Mouse (Mus musculus) cerebellum, adult 8-10 months (tissue): ENCODE results near the gene Olfr700.
"Not testable (repeated sequence)": the region's sequence is repeated elsewhere in the genome, so short reads cannot be mapped to it uniquely, and the experiment has no call there.

Experiments
- DNase-seq: peaks from one replicate; pipeline ENCODE4 v3.0.0; 2022

Gene Olfr700

GRCm38 (mm10) chr7:106808734-106809133 lies at the start of gene Olfr700:
Gene Olfr700, minus strand, starts transcription at chr7:106808834.
- DNase-seq = no peak

- no peak for DNase-seq
Measured at GRCm38 (mm10) chr7:106843060-106843459, 34.4 kb upstream of the Olfr700 start, which contains the start of gene Olfr703. Gene Olfr703, plus strand, starts transcription at chr7:106843360.

- DNase-seq = no peak
Measured at GRCm38 (mm10) chr7:106833793-106834192, 25.2 kb upstream of the Olfr700 start, which contains the start of gene Olfr702. Gene Olfr702, minus strand, starts transcription at chr7:106833893.

GRCm38 (mm10) chr7:106818414-106818813 lies 9.8 kb upstream of the Olfr700 start:
- DNase-seq = no peak

GRCm38 (mm10) chr7:106815775-106816174 lies 7.1 kb upstream of the Olfr700 start:
- DNase-seq = no peak

GRCm38 (mm10) chr7:106813829-106814228 lies 5.2 kb upstream of the Olfr700 start, which contains the start of gene Olfr701:
Gene Olfr701, plus strand, starts transcription at chr7:106814129.
- no peak for DNase-seq

GRCm38 (mm10) chr7:106793098-106793497 lies 15.5 kb downstream of the Olfr700 start, which contains the start of gene Olfr699:
Gene Olfr699, minus strand, starts transcription at chr7:106793198.
- no peak for DNase-seq

GRCm38 (mm10) chr7:106788330-106788729 lies 20.3 kb downstream of the Olfr700 start:
- no peak for DNase-seq

- DNase-seq = not testable (repeated sequence)
Measured at GRCm38 (mm10) chr7:106761008-106761407, 47.6 kb downstream of the Olfr700 start.

GRCm38 (mm10) chr7:106758800-106759199 lies 49.8 kb downstream of the Olfr700 start:
- no peak for DNase-seq
